Mouse (Mus musculus): ENCODE results near the gene Cbl.

- TF ChIP-seq POLR2A (IDR thresholded peaks at IDR 0.05; ENCODE audit: low read depth, low read length) (no peak), CTCF (conservative IDR thresholded peaks at IDR 0.05; ENCODE audit: insufficient read depth, insufficient read length, low read depth, low read length) (no peak)
These were observed 139.1 kb downstream of the Cbl start for GRCm38 (mm10) chr9:44094737-44095136.
